ENCODE assay signal across 9 mouse cellular contexts in genomic region chr3:76008564-76009183, GRCm38 (mm10). TPM values are rescaled to one million over a fixed set of nuclear protein-coding genes. Genes with fewer than 3 reads are reported as not detected.
DNase-seq lines count a peak whose midpoint lies in the region; ATAC-seq and TF ChIP-seq lines count a peak whose summit lies in the region.
"Had no signal": no experiment of that assay in that cellular context is flagged by ENCODE, and none has a peak within 500 bp of the region (broad histone marks: within the 10 kb centered on the region; RNA-seq: fewer than 3 reads in every experiment).

No protein-coding gene starts in this region.

- H3K36me3 ChIP-seq in lung, embryonic 14.5 days (ENCODE audit: insufficient read depth) = no peaks in the 10 kb centered on the region
- H3K36me3 ChIP-seq in hindbrain, embryonic 14.5 days (replicated peaks; ENCODE audit: control insufficient read depth, insufficient read depth) = no peaks in the 10 kb centered on the region
- H3K36me3 ChIP-seq in limb, embryonic 12.5 days = no peaks in the 10 kb centered on the region

- WGBS in lung, embryonic 14.5 days = 23% methylated on average over 3 of the region's 3 CpGs
- WGBS in lung, adult 2 months = 25% methylated on average over 3 of the region's 3 CpGs
- 28% methylated on average over 3 of the region's 3 CpGs for WGBS in hindbrain, embryonic 14.5 days
- WGBS in limb, embryonic 12.5 days = 24% methylated on average over 3 of the region's 3 CpGs

- no peak overlapping the region for H3K9ac ChIP-seq in lung, embryonic 14.5 days
- no peak overlapping the region for H3K9ac ChIP-seq in hindbrain, embryonic 14.5 days
- H3K9ac ChIP-seq in limb, embryonic 12.5 days (replicated peaks) = no peak overlapping the region

- DNase-seq in lung, embryonic 14.5 days = peak; percentile 78
- no peak for DNase-seq in lung, adult 2 months
- DNase-seq in Patski (ENCODE audit: low read depth, low spot score) = no peak
- DNase-seq in embryo, embryonic 10 days (ENCODE audit: low spot score) = peak; percentile 65
- DNase-seq in hindbrain, embryonic 14.5 days (ENCODE audit: low spot score) = peak; percentile 79
- peak; percentile 27 for DNase-seq in retina, postnatal 7 days (ENCODE audit: low read depth, low spot score)
- DNase-seq in T-cell, adult 2 months (ENCODE audit: low spot score) = no peak

- H3K4me2 ChIP-seq in lung, embryonic 14.5 days = no peak overlapping the region
- no peak overlapping the region for H3K4me2 ChIP-seq in hindbrain, embryonic 14.5 days (replicated peaks)
- H3K4me2 ChIP-seq in limb, embryonic 12.5 days = no peak overlapping the region

- H3K9me3 ChIP-seq in lung, embryonic 14.5 days (ENCODE audit: low read depth, low read length) = no peaks in the 10 kb centered on the region
- H3K9me3 ChIP-seq in hindbrain, embryonic 14.5 days (ENCODE audit: control insufficient read depth, low read length) = no peaks in the 10 kb centered on the region
- no peaks in the 10 kb centered on the region for H3K9me3 ChIP-seq in limb, embryonic 12.5 days

- H3K27me3 ChIP-seq in lung, embryonic 14.5 days (ENCODE audit: insufficient read depth, low read length) = no peaks in the 10 kb centered on the region
- peaks cover 29% of the 10 kb centered on the region for H3K27me3 ChIP-seq in Patski
- H3K27me3 ChIP-seq in hindbrain, embryonic 14.5 days (ENCODE audit: control insufficient read depth, insufficient read depth, low read length) = no peaks in the 10 kb centered on the region
- H3K27me3 ChIP-seq in limb, embryonic 12.5 days = no peaks in the 10 kb centered on the region

- in situ Hi-C loops in Patski (cut with MboI; ENCODE audit: low pct_unique_long_range_greater_than_20kb) = loop anchor here (5.0 kb wide), 1 partner anchor 101 kb away; no protein-coding TSS in a partner anchor

- no peak for ATAC-seq in lung, embryonic 14.5 days (ENCODE audit: insufficient read depth)
- ATAC-seq in Patski = peak; percentile 88
- peak; percentile 76; the same call in 1 of the 2 replicates for ATAC-seq in hindbrain, embryonic 14.5 days (ENCODE audit: low FRiP score)
- ATAC-seq in limb, embryonic 12.5 days (ENCODE audit: insufficient number of reproducible peaks, insufficient read depth, low FRiP score, low TSS enrichment, low read depth) = 0 out of 2 replicates have a peak, but pooled peaks have one; percentile 15

- TF ChIP-seq CTCF in lung, embryonic 14.5 days (IDR thresholded peaks at IDR 0.05; ENCODE audit: low read depth) = peak; percentile 72
- no peak for TF ChIP-seq CTCF in lung, adult 2 months (IDR thresholded peaks at IDR 0.05; ENCODE audit: insufficient read depth, low read length)
- TF ChIP-seq CTCF in Patski (IDR thresholded peaks at IDR 0.05) = peak; percentile 85

- H3K4me1 ChIP-seq in lung, embryonic 14.5 days (ENCODE audit: insufficient read depth) = no peaks in the 10 kb centered on the region
- H3K4me1 ChIP-seq in lung, adult 2 months (ENCODE audit: control insufficient read depth, insufficient read depth, low read length) = no peaks in the 10 kb centered on the region
- no peaks in the 10 kb centered on the region for H3K4me1 ChIP-seq in hindbrain, embryonic 14.5 days (replicated peaks; ENCODE audit: control insufficient read depth, insufficient read depth, low read length)
- H3K4me1 ChIP-seq in limb, embryonic 12.5 days (replicated peaks) = no peaks in the 10 kb centered on the region

- CTCF ChIA-PET in Patski (lab: Charles Lee) = interaction anchor here (0.6 to 1.8 kb wide), 20 partner anchors 8 to 158 kb away, joined by 3 to 9 read pairs (median 4); partner anchors contain the start of gene Golim4

- no peak overlapping the region for H3K4me3 ChIP-seq in lung, embryonic 14.5 days (ENCODE audit: low read depth, low read length)
- no peak overlapping the region for H3K4me3 ChIP-seq in lung, adult 2 months (replicated peaks; ENCODE audit: extremely low read depth, low read depth, low read length)
- no peak overlapping the region for H3K4me3 ChIP-seq in hindbrain, embryonic 14.5 days (replicated peaks; ENCODE audit: low read length)
- no peak overlapping the region for H3K4me3 ChIP-seq in limb, embryonic 12.5 days (replicated peaks)
- H3K4me3 ChIP-seq: erythroblast, embryonic 14.5 days had no signal

- no peak overlapping the region for H3K27ac ChIP-seq in lung, embryonic 14.5 days (ENCODE audit: low read depth)
- no peak overlapping the region for H3K27ac ChIP-seq in hindbrain, embryonic 14.5 days
- no peak overlapping the region for H3K27ac ChIP-seq in limb, embryonic 12.5 days

- POLR2A ChIA-PET in Patski (lab: Charles Lee) = interaction anchor here (0.6 kb wide), 1 partner anchor 13 kb away, joined by 3 read pairs; no protein-coding TSS in a partner anchor

- no peak for TF ChIP-seq POLR2A in lung, adult 2 months (IDR thresholded peaks at IDR 0.05; ENCODE audit: borderline replicate concordance, extremely low read depth, low read depth, low read length)

RNA-seq across cellular contexts. Expression of gene Golim4, which starts 51.9 kb away (rescaled TPM):
- 47.8 and 48.3 TPM in 2 replicates for polyA plus RNA-seq in lung, embryonic 14.5 days (2014; fragmentation: Nextera tagmentation; extraction: Ambion mirVana)
- polyA plus RNA-seq in lung, adult 2 months (2012; rRNA removed) = 35.2 and 40.3 TPM in 2 replicates
- polyA plus RNA-seq in Patski (2021) = 59.2 TPM
- polyA plus RNA-seq in hindbrain, embryonic 14.5 days (2014; fragmentation: Nextera tagmentation; extraction: Ambion mirVana) = 19.6 and 20.4 TPM in 2 replicates
- 52.7 and 56.8 TPM in 2 replicates for polyA plus RNA-seq in limb, embryonic 12.5 days (2016; fragmentation: Nextera tagmentation; extraction: Ambion mirVana)

Comparison
In these comparisons a context has a peak if more than half of its experiments do, and no peak if none do; other contexts are left out.
1. DNase-seq: peak in lung, embryonic 14.5 days (single experiment), embryo, embryonic 10 days (single experiment), hindbrain, embryonic 14.5 days (single experiment) and retina, postnatal 7 days (single experiment); none in lung, adult 2 months (single experiment), Patski (single experiment) and T-cell, adult 2 months (single experiment).